Mouse (Mus musculus): ENCODE measurements around the gene 1190007I07Rik.
A peak's percentile ranks its signal among the peaks of the same experiment; 100 is the strongest.

Gene 1190007I07Rik

DNA sequence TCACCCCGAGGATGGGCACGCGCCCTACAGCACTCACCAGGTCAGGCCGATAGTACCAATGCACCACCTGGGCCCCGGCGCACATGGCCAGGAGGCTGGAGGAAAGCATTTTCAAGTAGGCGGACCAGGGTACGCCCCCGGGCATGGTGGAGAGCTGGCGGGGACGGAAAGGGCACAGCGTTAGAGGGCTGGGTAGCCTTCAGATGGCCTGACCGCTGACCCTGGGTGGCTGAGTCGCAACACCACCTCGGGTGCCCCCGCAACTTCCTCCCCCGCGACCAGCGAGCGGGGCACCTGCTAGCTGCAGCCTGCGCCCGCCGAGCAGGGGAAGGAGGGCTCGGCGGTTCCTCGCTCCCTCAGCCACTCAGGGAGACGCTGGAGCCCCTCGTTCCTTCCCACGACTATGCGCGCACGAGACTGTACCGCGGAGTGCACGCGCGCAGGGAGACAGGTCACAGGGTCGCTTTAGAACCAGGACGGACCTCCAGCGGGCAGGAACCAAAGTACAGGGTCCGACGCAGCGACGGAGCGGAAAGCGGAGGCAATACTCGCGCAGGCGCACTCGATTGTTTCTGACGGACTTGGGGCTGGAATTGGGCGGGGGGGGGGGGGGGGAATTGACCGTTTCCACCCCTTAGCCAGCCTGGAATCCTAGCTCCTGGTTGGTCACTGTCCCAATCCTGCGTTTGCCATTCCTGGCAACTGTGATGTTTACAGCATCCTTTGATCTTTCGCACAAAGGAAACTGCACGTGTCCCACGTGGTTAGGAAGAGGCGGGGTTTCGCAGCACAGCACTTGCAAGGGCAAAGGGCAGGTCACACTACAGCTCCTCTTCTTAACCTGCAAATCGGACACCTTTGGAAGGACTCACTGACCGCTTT, at the start of gene 1190007I07Rik:
TSS of gene 1190007I07Rik (minus strand) at position 558 of the 882 bp plus-strand sequence.
- peak; percentile 68 to 82 for DNase-seq (ENCODE audit: low spot score in 2 of 2)

DNA sequence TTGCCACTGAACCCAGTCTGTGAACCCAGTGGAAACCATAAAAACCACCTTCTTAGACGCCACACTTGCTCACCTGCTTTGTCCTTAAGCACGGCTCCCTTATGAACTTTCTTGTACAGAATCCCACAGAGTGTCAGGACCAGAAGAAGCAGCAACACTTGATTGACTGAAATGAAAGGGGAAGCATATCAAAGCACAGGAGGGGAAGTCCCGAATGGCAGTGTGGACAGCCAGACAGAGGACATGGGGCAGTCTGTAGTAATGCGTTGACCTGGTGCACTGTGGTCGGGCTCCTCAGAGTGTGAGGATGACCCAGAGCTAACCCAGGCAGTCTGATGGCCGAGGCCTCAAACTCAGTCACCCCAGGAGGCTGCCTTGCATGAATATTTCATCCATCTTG, 47.2 kb upstream of the 1190007I07Rik start:
- DNase-seq (ENCODE audit: low spot score in 2 of 2): no peak

DNA sequence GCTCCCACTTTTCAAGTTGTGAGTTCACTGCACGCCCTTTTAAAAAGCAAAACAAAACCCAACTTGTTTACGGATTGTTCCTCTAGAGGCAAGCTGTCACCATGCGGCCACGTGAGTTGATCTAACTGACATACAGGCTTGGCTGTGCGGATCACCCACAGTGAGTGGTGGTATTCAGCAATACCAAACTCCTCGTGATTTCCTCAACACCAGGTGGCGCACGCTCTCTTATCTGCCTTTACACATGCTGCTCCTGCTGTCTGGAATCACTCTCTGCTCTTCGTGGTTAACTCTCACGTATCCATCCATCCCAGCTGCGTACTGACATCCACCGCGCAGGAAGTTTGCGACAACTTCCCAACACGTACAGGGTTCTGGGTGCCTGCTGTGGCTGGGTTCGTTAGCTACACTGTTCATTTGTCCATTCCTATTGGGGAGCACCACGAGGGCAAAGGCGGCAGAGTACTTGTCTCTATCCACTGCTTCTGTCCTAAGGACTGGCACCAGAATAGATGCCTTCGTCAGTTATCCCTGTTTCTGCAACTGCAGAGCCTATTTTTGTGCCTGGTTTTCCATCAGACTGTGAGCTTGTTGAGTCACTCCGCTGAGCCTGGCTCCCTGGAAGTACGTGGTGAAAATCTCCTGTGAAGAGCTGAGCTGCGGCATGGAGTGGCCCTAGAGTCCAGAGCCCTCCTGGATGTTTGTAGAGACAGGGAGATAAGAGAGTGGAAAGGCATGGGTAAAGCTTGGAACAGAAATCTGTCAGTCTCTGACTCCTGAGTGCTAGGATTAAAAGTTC, 43.6 kb upstream of the 1190007I07Rik start:
- DNase-seq (ENCODE audit: low spot score in 2 of 2): peak; percentile 57 to 94

GRCm38 (mm10) chr10:82665951-82666350, 42.9 kb upstream of the 1190007I07Rik start:
- DNase-seq (ENCODE audit: low spot score in 2 of 2): no peak

GRCm38 (mm10) chr10:82663289-82663688, 40.3 kb upstream of the 1190007I07Rik start:
- DNase-seq (ENCODE audit: low spot score in 2 of 2): no peak

- DNase-seq (ENCODE audit: low spot score in 2 of 2): peak in 1 of 2 experiments; percentile 66
Observed at GRCm38 (mm10) chr10:82662267-82662990, 39.4 kb upstream of the 1190007I07Rik start.

- peak; percentile 75 to 80 for DNase-seq (ENCODE audit: low spot score in 2 of 2)
Observed at GRCm38 (mm10) chr10:82661820-82662219, 38.8 kb upstream of the 1190007I07Rik start.

- DNase-seq (ENCODE audit: low spot score in 2 of 2): no peak
Observed at GRCm38 (mm10) chr10:82654581-82654980, 31.6 kb upstream of the 1190007I07Rik start.

DNA sequence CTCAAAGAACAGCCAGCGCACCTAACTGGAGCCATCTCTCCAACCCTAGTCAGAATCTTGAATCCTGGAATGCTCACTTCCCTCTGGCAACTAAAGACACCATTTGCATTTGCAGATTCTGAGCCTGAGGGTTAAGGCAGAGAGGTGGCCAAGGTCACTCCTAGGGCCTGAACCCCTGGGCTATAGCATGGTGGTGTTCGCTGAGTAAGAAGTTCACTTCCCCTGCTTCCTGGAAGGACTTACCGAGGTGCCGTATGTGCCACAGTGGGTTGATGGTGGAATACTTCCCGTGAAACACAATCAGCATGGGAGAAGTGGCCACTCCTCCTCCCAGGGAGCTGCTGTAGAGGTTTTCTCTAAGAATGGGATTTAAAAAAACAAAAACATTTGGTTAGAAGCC, 29.6 kb upstream of the 1190007I07Rik start:
- no peak for DNase-seq (ENCODE audit: low spot score in 2 of 2)

DNA sequence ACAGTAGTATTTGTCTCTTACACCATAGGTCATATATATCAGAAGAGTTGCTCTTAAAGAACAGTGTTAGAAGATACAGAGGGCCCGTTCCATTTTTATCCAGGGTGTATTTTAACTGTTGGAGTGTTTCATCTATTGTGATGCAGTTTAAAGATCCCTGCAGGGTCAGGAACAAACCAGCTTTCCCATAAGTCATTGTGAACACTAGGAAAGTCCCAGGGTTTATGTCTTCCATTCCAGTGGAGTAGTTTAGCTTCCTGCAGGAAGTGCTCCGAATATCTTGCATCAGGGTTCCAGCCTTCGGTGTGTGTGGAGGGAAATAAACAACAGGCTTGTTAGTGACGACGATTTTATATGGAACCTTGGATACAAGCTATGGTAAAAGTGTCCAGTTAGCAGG, 28.2 kb upstream of the 1190007I07Rik start:
- DNase-seq (ENCODE audit: low spot score in 2 of 2): no peak

DNA sequence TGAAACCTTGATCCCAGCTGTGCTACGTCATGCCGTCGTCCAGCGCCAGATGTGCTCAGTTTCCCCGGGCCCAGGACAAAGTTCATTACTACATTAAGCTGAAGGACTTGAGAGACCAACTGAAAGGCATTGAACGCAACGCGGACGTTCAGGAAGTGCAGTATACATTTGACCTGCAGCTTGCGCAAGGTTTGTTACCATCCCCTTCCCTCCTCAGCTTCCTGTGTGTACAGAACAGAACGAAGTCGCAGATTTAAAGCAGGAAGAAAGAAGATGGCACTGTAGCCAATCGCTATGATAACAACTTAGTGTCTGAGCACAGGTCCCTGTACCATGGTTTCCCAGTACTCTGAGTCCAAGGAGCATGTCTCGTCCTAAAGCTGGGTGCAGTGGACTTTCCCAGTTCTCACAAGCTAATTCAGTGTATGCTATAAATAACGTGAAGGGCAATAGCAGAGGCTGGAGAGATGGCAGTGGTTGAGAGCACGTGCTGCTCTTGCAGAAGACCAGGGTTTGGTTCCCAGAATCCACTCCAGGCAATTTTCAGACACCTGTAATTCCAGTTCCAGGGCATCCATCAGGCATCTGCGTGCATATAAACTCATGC, 24.3 kb upstream of the 1190007I07Rik start:
- no peak for DNase-seq (ENCODE audit: low spot score in 2 of 2)

- DNase-seq (ENCODE audit: low spot score in 2 of 2): no peak
Observed at GRCm38 (mm10) chr10:82646083-82646482, 23.1 kb upstream of the 1190007I07Rik start.

GRCm38 (mm10) chr10:82641481-82641880, 18.5 kb upstream of the 1190007I07Rik start:
- DNase-seq (ENCODE audit: low spot score in 2 of 2): no peak

GRCm38 (mm10) chr10:82639032-82639698, 16.1 kb upstream of the 1190007I07Rik start:
- DNase-seq (ENCODE audit: low spot score in 2 of 2): no peak

DNA sequence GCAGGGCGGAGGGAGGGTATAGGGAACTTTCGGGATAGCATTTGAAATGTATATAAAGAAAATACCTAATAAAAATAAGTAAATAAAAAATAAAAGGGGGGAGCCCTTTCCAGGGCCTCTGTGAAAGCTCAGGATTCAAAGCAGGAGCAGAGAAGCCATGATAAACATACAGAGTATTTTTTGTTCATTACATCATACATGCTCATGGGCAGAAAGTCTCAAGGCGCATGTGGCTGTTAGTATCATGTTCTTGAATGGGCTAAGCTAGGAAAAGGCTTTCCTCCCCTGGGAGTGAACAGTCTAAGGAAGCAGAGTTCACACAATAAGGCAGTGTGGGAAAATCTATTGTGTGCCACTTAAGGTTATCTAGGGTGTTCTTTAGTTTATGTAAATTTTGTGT, 13.3 kb upstream of the 1190007I07Rik start:
- DNase-seq (ENCODE audit: low spot score in 2 of 2): no peak

DNA sequence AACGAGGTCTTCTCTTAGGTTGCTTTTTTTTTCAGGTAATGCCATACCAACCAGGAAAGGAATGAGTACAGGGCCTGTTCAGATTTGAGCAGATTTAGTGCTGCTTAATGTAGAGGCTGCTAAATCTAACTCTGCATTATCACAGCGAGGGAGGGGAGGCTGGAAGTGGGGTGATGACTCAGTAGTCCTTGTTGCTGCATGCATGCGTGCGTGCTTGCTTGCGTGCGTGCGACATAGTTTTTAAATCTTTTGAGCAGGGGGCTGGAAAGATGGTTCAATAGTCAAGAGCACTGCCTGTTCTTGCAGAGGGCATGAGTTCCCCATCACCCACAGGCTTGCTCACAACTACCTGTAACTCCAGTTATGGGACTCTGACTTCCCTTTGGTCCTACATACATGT, 11.3 kb upstream of the 1190007I07Rik start:
- no peak for DNase-seq (ENCODE audit: low spot score in 2 of 2)

DNA sequence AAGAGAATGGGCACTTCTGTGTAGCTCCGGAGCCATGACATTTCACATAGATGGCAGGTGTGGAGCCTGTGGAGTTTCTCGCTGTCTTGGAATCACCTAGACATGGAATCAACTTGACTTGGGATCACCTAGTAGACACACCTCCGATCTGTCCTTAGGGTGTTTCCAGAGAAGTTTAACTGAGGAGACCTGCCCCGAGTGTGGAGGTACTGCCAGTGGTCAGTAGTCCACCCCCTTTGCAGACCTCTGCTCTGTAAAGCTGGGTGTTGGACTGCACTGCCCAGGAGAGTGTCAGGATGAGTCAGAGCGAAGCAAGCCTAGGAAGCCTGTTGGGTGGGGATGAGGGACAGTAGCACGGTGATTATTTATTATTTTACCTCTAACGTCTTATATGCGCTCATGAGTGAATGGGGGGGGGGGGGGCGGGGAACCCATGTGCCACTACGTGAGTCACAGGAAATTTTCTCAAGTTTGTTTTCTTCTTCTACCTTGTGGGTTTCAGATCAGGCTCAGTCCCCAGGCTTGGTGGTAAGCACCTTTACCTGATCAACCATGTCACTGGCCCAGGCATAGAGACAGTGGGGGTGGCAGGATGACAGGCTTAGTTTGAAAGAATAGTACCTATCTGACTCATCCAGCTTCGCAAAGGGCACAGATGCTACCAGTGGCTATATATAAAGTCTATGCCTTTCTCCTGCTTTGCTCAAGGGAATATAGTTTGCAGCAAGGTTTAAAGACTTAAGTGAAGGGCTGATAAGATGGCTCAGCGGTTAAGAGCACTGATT, 9.7 kb upstream of the 1190007I07Rik start:
- DNase-seq (ENCODE audit: low spot score in 2 of 2): no peak

GRCm38 (mm10) chr10:82631133-82631532, 8.1 kb upstream of the 1190007I07Rik start:
- no peak for DNase-seq (ENCODE audit: low spot score in 2 of 2)

GRCm38 (mm10) chr10:82630497-82630896, 7.5 kb upstream of the 1190007I07Rik start:
- DNase-seq (ENCODE audit: low spot score in 2 of 2): no peak

- DNase-seq (ENCODE audit: low spot score in 2 of 2): peak; percentile 74 to 89
Observed at GRCm38 (mm10) chr10:82629586-82630255, 6.7 kb upstream of the 1190007I07Rik start, which contains the start of gene Tdg. TSS of gene Tdg (plus strand) at chr10:82629828.
